Mouse (Mus musculus): ENCODE measurements around the gene Pip5k1b. TPM values are rescaled to one million over a fixed set of nuclear protein-coding genes. Genes with fewer than 3 reads are reported as not detected.

Pip5k1b gene
- polyA plus RNA-seq, 1 experiment from 2014 or later, result 4.4 TPM

GRCm38 (mm10) chr19:24342786-24343185 is 212.9 kb downstream of the Pip5k1b start:
- no peaks in the 10 kb centered on the region for H3K4me1 ChIP-seq (ENCODE audit: insufficient read depth)
- no peaks in the 10 kb centered on the region for H3K36me3 ChIP-seq (replicated peaks; ENCODE audit: insufficient read depth, low read length)
- no peak overlapping the region for H3K27ac ChIP-seq (ENCODE audit: low read depth)
- DNase-seq (no peak), ATAC-seq (no peak)
- H3K9ac ChIP-seq (replicated peaks), result no peak overlapping the region
- 61% methylated on average over 5 of the region's 5 CpGs for WGBS (ENCODE audit: insufficient replicate concordance)
- TF ChIP-seq EP300 (IDR thresholded peaks at IDR 0.05; ENCODE audit: low read depth), result no peak
- no peak for TF ChIP-seq CTCF (IDR thresholded peaks at IDR 0.05; ENCODE audit: low read depth)
- no peak overlapping the region for H3K4me3 ChIP-seq (ENCODE audit: low read depth, low read length)
- no peak overlapping the region for H3K4me2 ChIP-seq (ENCODE audit: low read depth, low read length)
- no peaks in the 10 kb centered on the region for H3K9me3 ChIP-seq (ENCODE audit: low read length)
- H3K27me3 ChIP-seq (ENCODE audit: insufficient read depth, low read length), result no peaks in the 10 kb centered on the region

DNA sequence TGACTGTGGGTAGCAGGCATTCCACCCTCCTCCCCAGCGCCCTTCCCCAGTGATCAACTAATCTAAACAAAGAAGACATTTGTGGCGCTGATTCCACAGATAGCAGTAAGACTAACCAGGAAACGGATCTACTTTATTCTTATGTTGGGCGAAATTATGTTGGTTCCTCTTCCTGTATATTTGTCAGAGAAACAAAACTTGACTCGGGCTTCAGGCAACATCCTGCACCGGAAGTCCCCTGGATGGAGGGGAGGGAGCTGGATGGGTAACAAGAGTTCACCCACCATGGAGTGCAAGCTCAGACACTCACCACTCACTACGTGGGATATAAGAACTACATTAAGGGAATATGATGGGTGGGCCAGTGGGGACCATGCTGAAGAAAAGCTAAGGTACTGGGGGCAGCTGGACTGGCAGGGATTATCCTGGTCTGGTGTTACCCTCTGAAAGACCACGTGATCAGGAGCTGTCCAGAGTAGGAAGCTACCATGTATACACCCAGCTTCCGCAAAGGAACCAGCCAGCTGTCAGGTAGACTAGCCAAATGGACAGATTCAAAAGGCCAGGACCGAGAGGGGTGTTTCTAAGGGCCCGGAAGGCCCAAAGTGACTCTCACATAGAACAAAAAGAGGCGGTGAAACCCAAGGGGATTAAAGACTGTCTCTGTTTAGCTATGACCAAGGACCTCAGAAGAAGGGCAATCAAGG is 219.1 kb downstream of the Pip5k1b start:
- DNase-seq (no peak), ATAC-seq (no peak)
- H3K4me3 ChIP-seq (ENCODE audit: low read depth, low read length), result no peak overlapping the region
- H3K9me3 ChIP-seq (ENCODE audit: low read length), result no peaks in the 10 kb centered on the region
- no peaks in the 10 kb centered on the region for H3K27me3 ChIP-seq (ENCODE audit: insufficient read depth, low read length)
- no peak overlapping the region for H3K9ac ChIP-seq (replicated peaks)
- TF ChIP-seq CTCF (IDR thresholded peaks at IDR 0.05; ENCODE audit: low read depth), result no peak
- no peak for TF ChIP-seq EP300 (IDR thresholded peaks at IDR 0.05; ENCODE audit: low read depth)
- WGBS (ENCODE audit: insufficient replicate concordance), result 45% methylated on average over 12 of the region's 12 CpGs
- H3K4me1 ChIP-seq (ENCODE audit: insufficient read depth), result no peaks in the 10 kb centered on the region
- H3K27ac ChIP-seq (ENCODE audit: low read depth), result no peak overlapping the region
- no peaks in the 10 kb centered on the region for H3K36me3 ChIP-seq (replicated peaks; ENCODE audit: insufficient read depth, low read length)
- no peak overlapping the region for H3K4me2 ChIP-seq (ENCODE audit: low read depth, low read length)

DNA sequence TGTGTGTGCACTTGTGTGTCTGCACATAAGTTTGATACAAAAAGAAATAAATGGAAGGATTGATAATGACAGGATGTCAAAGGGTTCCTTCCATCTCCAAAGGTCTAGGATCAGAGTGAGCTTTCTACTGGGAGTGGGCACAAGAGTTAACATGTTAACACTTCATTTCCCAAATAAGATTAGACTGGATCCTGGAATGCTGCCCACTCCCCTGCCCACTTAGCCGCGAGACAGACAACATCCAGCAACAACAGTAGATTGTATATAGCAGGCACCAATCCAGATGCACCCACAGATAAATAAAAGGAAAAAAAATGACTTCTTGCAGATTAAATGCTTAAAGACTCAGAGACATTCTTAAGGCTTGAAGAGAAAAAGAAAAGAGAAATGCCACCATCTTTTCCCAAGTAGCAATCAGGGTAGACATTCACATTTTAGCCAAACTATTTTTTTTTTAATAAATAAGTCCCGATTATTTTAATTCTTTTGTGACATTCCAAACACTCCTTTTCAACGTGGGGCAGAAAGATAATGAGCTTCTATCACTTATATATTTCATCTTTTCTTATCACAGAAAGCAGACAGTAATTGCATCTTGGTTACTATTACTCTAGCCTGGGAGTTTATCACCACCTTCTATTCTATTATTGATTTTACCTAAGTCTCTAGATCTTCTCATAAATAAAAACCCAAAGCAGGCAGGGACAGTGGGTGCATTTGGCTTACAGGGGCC is 219.9 kb downstream of the Pip5k1b start:
- H3K9ac ChIP-seq (replicated peaks), result no peak overlapping the region

GRCm38 (mm10) chr19:24332956-24333355 is 222.7 kb downstream of the Pip5k1b start:
- Histone ChIP-seq H3K27me3 (ENCODE audit: insufficient read depth, low read length) (no peaks in the 10 kb centered on the region), H3K9ac (replicated peaks) (no peak overlapping the region), H3K4me2 (ENCODE audit: low read depth, low read length) (no peak overlapping the region), H3K4me3 (ENCODE audit: low read depth, low read length) (no peak overlapping the region), H3K4me1 (ENCODE audit: insufficient read depth) (no peaks in the 10 kb centered on the region), H3K9me3 (ENCODE audit: low read length) (no peaks in the 10 kb centered on the region), H3K36me3 (replicated peaks; ENCODE audit: insufficient read depth, low read length) (no peaks in the 10 kb centered on the region), H3K27ac (ENCODE audit: low read depth) (no peak overlapping the region)
- WGBS (ENCODE audit: insufficient replicate concordance), result 71% methylated on average over 5 of the region's 5 CpGs
- ATAC-seq (no peak), DNase-seq (no peak)
- TF ChIP-seq CTCF (IDR thresholded peaks at IDR 0.05; ENCODE audit: low read depth) (no peak), EP300 (IDR thresholded peaks at IDR 0.05; ENCODE audit: low read depth) (no peak)

More for the DNA sequence above, 219.9 kb downstream of the Pip5k1b start:
- no peaks in the 10 kb centered on the region for H3K27me3 ChIP-seq (ENCODE audit: insufficient read depth, low read length)
- DNase-seq (no peak), ATAC-seq (no peak)
- no peak overlapping the region for H3K4me3 ChIP-seq (ENCODE audit: low read depth, low read length)
- H3K9me3 ChIP-seq (ENCODE audit: low read length), result no peaks in the 10 kb centered on the region
- H3K4me2 ChIP-seq (ENCODE audit: low read depth, low read length), result no peak overlapping the region
- no peak overlapping the region for H3K27ac ChIP-seq (ENCODE audit: low read depth)
- TF ChIP-seq EP300 (IDR thresholded peaks at IDR 0.05; ENCODE audit: low read depth) (no peak), CTCF (IDR thresholded peaks at IDR 0.05; ENCODE audit: low read depth) (no peak)
- no peaks in the 10 kb centered on the region for H3K4me1 ChIP-seq (ENCODE audit: insufficient read depth)
- H3K36me3 ChIP-seq (replicated peaks; ENCODE audit: insufficient read depth, low read length), result no peaks in the 10 kb centered on the region
- WGBS (ENCODE audit: insufficient replicate concordance), result 46% methylated on average over 4 of the region's 4 CpGs

DNA sequence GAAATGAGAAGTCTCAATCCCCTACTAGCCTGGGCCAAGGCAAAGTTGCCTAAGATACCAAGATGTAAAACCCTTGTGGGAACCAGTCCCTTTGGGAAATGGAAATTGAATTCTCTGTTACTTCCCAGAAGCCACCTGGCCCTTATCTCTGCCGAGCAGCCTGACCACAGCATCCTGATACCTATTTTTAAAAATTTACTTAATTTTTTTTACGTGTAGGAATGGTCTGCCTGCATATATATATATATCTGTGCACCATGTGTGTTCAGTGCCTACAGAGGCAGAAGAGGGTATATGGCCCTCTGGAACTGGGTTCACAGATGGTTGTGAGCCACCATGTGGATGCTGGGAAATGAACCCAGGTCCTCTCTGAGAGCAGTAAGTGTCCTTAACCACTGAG is 224.4 kb downstream of the Pip5k1b start:
- ATAC-seq (no peak), DNase-seq (no peak)
- Histone ChIP-seq H3K36me3 (replicated peaks; ENCODE audit: insufficient read depth, low read length) (no peaks in the 10 kb centered on the region), H3K9ac (replicated peaks) (no peak overlapping the region), H3K4me2 (ENCODE audit: low read depth, low read length) (no peak overlapping the region), H3K9me3 (ENCODE audit: low read length) (no peaks in the 10 kb centered on the region), H3K27me3 (ENCODE audit: insufficient read depth, low read length) (no peaks in the 10 kb centered on the region), H3K4me1 (ENCODE audit: insufficient read depth) (no peaks in the 10 kb centered on the region), H3K4me3 (ENCODE audit: low read depth, low read length) (no peak overlapping the region), H3K27ac (ENCODE audit: low read depth) (no peak overlapping the region)
- WGBS (ENCODE audit: insufficient replicate concordance), result 32% methylated on average over 2 of the region's 2 CpGs
- no peak for TF ChIP-seq EP300 (IDR thresholded peaks at IDR 0.05; ENCODE audit: low read depth)

- Histone ChIP-seq H3K4me2 (ENCODE audit: low read depth, low read length) (no peak overlapping the region), H3K4me3 (ENCODE audit: low read depth, low read length) (no peak overlapping the region), H3K27me3 (ENCODE audit: insufficient read depth, low read length) (no peaks in the 10 kb centered on the region), H3K4me1 (ENCODE audit: insufficient read depth) (no peaks in the 10 kb centered on the region), H3K9ac (replicated peaks) (no peak overlapping the region), H3K27ac (ENCODE audit: low read depth) (no peak overlapping the region), H3K36me3 (replicated peaks; ENCODE audit: insufficient read depth, low read length) (no peaks in the 10 kb centered on the region), H3K9me3 (ENCODE audit: low read length) (no peaks in the 10 kb centered on the region)
- TF ChIP-seq CTCF (IDR thresholded peaks at IDR 0.05; ENCODE audit: low read depth) (no peak), EP300 (IDR thresholded peaks at IDR 0.05; ENCODE audit: low read depth) (no peak)
- no peak for ATAC-seq
- 59% methylated on average over 2 of the region's 2 CpGs for WGBS (ENCODE audit: insufficient replicate concordance)
- no peak for DNase-seq
These were observed 225.3 kb downstream of the Pip5k1b start for GRCm38 (mm10) chr19:24330366-24330765.
